Mouse (Mus musculus): Measurements from ENCODE around the gene Cdx4.

DNA sequence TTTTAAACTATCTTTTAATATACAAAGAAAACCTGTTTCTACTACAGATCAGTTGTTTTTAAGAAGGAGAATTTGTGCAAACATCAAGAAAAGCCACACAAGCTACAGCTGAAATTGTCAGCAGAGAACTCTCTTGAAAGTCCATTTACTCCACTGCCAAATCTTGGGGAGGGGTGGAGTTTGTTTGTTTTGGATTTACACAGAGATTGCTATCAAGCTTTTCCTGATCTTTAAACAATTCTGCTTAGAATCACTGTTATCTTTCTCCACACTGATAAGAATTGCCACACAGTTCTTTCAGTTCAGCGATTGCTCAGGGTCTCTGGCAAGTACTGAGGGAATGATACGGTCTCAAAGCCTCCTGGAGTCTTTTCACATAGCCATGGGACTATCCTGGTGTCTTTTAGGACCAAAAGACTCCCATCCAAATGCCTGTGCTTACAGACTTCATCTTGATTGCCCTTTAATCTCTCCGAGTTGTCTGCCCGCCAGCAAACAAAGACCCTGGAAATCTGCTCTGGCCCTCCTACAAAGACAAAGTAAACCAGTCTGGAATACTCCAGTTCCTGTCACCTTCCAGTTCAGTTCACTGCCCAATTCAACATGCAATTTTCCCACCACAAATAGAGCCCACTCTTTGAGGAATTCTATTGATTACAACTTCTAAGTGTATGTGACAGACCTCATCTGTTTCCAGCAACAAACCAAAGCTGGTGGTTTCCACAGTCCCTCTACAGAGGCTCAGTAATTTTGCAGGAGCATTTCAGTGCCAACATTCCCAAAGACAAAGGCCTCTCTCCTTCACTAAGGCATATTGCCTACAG lies 34.1 kb upstream of the Cdx4 start:
- TF ChIP-seq POLR2A (IDR thresholded peaks at IDR 0.05; ENCODE audit: low read depth, low read length) (no peak), CTCF (IDR thresholded peaks at IDR 0.05; ENCODE audit: borderline replicate concordance, insufficient read depth, low read length) (no peak)
